Mouse (Mus musculus) bone marrow, adult 2 months (tissue): ENCODE measurements around the gene Robo1. TPM values are rescaled to one million over a fixed set of nuclear protein-coding genes. Genes with fewer than 3 reads are reported as not detected.

Experiments
- H3K27ac ChIP-seq: fragments of 200-500 bp; 2 replicates; pipeline ENCODE4 v1.5.1; 2012; ENCODE audit warnings: low read depth, mild to moderate bottlenecking, control low read depth, inconsistent platforms, low read length; ENCODE audit not compliant: control insufficient read depth, poor library complexity, insufficient read depth
- H3K4me1 ChIP-seq: fragments of 200-500 bp; 2 replicates; pipeline ENCODE4 v1.6.1; 2011; ENCODE audit warnings: low read length; ENCODE audit not compliant: control insufficient read depth, insufficient read depth
- H3K4me3 ChIP-seq: fragments of 200-500 bp; replicated peaks from 2 replicates; pipeline ENCODE3; 2011; ENCODE audit warnings: mild to moderate bottlenecking, low read depth, low read length, control low read depth; ENCODE audit not compliant: control insufficient read depth
- CTCF ChIP-seq: fragments of 200-500 bp; IDR thresholded peaks from 2 replicates; pipeline ENCODE4 v1.5.1; 2011; ENCODE audit warnings: low read length, control low read depth; ENCODE audit not compliant: control insufficient read depth, insufficient read depth
- POLR2A ChIP-seq: fragments of 200-500 bp; IDR thresholded peaks from 2 replicates; pipeline ENCODE4 v1.6.1; 2011; ENCODE audit warnings: low read depth, mild to moderate bottlenecking, control low read depth, low read length, borderline replicate concordance; ENCODE audit not compliant: control insufficient read depth
- WGBS: fragments of 180-500 bp; shearing (Covaris S2); methylation state at CpG from one replicate; pipeline ENCODE4 v1.1.7; 2018; 5-methylcytosine and 5-hydroxymethylcytosine counted together
- polyA plus RNA-seq: library from polyadenylated mRNA; stranded (reverse); fragments of >200 nt; gene quantifications from 2 replicates; pipeline ENCODE4 v1.2.4, GENCODE M21; 2011; ENCODE audit warnings: low replicate concordance; ENCODE audit not compliant: missing spikeins, insufficient read depth, insufficient read length

The Robo1 gene
- polyA plus RNA-seq, 1 experiment, result 9.0 TPM

DNA sequence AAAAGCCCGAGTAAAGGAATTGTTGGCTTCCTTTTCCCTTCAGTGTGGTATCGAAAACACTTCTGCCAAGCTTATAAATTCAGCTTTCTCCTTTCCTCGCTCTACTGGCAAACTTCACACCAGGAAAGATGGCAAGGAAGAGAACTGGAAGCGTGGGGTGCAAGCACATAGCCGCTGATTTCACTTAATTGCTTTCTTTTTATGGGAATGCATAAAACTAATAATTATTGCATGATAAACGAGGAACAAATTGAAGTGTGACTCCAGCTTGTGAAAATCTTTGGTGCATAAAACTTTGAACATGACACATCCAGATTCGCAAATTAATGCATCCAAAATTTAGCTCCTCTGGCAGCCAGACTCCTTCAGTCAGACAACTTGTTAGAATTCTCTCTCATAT, 659.4 kb downstream of the Robo1 start:
- H3K27ac ChIP-seq, result no peak overlapping the region
- WGBS, result 76% methylated on average over 7 of the region's 7 CpGs
- TF ChIP-seq POLR2A (no peak), CTCF (no peak)
- no peaks in the 10 kb centered on the region for H3K4me1 ChIP-seq
- no peak overlapping the region for H3K4me3 ChIP-seq

DNA sequence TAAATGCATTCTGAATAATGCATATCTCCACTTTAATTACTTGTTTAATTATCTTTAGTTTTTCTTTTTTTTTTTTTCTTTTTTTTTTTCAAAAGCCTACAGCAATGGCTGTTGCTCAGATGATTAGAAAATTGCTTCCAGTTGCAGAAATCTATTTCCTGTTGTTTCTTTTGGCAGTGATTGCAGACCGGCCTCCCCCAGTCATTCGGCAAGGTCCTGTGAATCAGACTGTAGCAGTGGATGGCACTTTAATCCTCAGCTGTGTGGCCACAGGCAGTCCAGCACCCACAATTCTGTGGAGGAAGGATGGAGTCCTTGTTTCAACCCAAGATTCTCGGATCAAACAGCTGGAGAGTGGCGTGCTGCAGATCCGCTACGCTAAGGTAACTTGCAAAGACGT, 661.9 kb downstream of the Robo1 start:
- TF ChIP-seq CTCF (no peak), POLR2A (no peak)
- 84% methylated on average over 7 of the region's 7 CpGs for WGBS
- H3K4me1 ChIP-seq, result no peaks in the 10 kb centered on the region
- no peak overlapping the region for H3K4me3 ChIP-seq
- H3K27ac ChIP-seq, result no peak overlapping the region

DNA sequence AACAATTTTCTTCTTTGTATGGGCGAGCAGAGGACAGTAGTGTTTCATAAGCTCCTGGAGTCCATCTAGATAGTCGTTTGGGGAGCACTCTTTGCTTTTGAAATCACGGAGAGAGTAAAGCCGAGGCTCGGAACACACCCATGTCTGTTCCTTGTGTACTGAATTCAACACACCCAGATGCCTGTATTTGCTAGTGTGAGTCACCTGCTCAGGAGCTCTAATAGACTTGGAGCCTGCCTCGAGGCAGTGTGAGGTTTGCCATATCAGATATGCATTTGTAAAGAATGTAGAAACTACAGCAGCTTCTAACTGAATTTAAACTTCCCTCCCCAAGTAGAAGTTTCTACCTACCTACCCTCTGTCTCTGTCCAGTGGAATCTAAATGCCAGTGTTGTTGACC, 665.6 kb downstream of the Robo1 start:
- Histone ChIP-seq H3K27ac (no peak overlapping the region), H3K4me3 (no peak overlapping the region), H3K4me1 (no peaks in the 10 kb centered on the region)
- WGBS, result 69% methylated on average over 6 of the region's 6 CpGs
- TF ChIP-seq CTCF, result no peak

DNA sequence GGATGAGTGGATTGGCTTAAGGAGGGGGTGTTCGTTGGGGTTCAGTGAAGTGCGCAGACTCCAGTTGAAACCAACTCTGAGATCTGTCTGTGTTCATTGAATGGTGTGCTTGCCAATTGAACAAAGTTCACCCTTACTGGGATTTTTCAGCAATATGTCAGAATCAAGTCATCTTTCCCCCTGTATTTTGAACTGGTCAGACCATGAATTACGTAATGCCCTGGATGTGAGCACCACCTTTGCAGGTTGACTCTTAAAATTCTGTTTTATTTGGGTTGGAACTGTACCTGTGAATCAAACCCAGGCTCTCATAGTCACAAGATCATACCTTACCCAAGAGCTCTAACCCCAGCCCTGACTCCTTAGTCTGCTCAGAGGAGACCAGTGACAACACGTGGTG, 666.6 kb downstream of the Robo1 start:
- Histone ChIP-seq H3K4me1 (no peaks in the 10 kb centered on the region), H3K4me3 (no peak overlapping the region), H3K27ac (no peak overlapping the region)
- WGBS, result 90% methylated on average over 4 of the region's 4 CpGs
- TF ChIP-seq CTCF (no peak), POLR2A (no peak)

DNA sequence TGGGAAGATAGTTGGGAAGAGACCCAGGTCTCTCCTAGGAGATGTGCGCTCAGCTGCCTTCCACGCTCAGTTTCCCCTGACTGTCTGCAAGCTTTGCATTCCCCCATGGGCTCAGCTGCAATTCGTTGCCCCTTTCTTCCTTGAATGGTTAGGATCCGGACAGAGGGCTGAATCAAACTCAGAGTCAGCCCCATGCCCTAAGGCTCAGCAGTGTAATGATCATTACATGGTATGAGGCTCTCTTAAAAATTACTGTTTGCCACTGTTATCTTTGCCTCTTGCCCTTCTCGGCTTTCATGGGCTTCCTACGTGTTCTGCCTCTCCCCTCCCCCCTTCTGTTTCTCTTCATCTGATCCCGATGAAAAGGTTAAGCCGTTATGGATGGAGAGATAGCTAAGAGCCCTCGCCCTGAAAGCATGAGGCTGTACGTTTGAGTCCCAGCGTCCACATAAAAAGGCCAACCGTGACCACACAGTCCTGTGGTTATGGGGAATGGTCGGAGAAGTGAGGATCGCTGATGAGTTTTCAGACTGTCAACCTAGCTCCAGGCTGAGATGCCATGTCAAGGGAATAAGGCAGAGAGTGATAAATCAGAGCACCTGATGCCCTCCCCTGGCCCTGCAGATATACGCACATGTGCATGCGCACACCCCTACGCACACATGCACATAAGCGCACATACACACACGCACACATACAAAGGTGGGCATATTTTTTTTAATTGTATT, 668.9 kb downstream of the Robo1 start:
- WGBS, result 86% methylated on average over 19 of the region's 19 CpGs
- H3K27ac ChIP-seq, result no peak overlapping the region
- no peak overlapping the region for H3K4me3 ChIP-seq
- no peaks in the 10 kb centered on the region for H3K4me1 ChIP-seq
- TF ChIP-seq CTCF (no peak), POLR2A (no peak)

DNA sequence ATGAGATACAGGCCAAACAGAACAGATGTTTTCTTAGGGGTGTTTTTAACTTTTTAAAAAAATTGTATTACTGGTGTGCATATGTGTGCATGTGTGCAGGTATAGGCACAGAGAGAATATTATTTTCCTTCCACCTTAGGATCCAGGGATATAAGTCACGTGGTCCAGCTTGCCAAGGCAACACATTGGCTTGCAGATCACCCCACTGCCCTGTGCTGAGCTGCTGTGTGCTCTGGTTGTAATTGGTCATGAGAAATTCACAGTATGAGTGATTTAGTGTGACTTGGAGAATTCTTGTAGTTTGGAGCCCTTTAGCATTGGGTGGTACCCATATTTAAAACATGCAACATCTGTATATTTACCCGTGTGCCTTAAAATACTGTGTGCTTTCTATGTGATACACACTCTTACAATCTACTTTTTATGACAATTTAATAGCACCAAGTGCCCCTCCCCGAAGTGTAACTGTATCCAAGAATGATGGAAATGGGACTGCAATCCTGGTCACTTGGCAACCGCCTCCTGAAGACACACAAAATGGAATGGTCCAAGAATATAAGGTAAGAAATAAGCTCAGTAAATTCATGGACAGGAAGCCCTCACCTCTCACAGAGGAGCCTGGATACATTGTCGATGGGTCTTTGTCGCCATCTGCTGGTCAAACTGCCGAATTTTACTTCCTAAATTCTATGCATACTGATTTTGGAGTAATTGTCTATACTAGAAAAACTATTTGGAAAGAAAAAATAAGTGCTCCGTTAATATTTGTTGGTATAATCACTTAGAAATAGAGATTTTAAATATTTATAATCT, 671.5 kb downstream of the Robo1 start:
- Histone ChIP-seq H3K4me1 (no peaks in the 10 kb centered on the region), H3K27ac (no peak overlapping the region), H3K4me3 (no peak overlapping the region)
- 24% methylated on average over 8 of the region's 8 CpGs for WGBS
- TF ChIP-seq POLR2A (no peak), CTCF (0 out of 2 replicates have a peak, but pooled peaks have one; percentile 3)

DNA sequence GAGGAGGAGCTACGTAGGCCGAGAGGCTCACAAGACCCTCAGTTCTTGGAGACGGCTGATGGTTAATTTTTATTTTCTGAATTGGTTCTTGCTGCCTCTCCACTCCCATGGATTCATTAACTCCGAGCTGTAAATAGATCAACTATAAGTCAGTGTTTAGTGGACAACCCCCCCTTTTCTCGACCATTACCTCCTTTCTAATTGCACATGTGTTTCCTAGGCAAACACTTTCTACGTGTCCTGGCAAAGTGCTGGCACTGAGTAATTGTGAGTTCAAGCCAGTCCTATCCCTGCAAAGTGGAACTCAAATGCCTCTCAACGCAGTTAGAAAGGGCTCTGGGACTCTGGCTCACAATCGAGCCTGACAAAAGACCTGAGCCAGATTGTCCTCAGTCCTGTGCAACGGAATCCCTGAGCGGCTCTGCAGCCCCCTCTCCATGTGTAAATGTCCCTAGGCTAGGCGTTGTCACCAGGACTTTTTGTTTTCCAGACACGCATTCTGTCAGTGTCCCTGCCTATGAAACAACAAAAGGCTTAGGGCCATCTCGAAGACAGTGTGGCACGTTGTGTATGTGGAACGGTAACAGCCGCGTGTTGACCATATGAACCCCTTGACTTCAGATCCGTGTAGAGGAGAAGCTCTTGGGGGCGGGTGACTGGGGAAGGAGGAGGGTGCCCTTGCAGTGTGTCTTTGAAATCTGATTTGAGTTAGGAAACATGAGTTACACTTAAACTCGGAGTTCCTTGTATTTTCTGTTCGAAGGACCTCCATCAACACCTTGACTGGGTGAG, 682.5 kb downstream of the Robo1 start:
- WGBS, result 87% methylated on average over 21 of the region's 21 CpGs
- TF ChIP-seq CTCF (no peak), POLR2A (no peak)
- Histone ChIP-seq H3K27ac (no peak overlapping the region), H3K4me3 (no peak overlapping the region), H3K4me1 (no peaks in the 10 kb centered on the region)

DNA sequence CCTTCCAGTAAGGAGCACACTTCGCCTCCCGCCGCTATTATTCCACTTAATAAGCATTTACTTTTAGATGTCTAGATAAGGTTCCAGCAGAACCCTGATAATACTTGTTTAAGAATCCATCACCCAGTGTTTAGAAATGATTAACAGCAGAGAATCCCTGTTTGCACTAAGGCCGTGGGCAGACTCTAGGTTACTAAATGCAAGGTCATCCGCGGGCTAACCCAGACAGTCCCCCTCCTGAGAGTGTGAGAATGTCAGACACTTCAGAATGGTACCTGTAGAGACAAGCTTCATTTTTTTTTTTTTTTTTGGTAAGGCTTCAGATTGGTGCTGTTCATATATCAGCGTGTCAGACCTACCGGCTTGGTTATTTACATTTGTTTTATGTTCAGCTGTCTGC, 685.1 kb downstream of the Robo1 start:
- H3K4me1 ChIP-seq, result no peaks in the 10 kb centered on the region
- no peak overlapping the region for H3K27ac ChIP-seq
- TF ChIP-seq POLR2A, result no peak
- no peak for TF ChIP-seq CTCF
- WGBS, result 78% methylated on average over 8 of the region's 8 CpGs
- H3K4me3 ChIP-seq, result no peak overlapping the region
